Mouse (Mus musculus) erythroblast, embryonic 14.5 days (primary cell): ENCODE results near the gene Fam117b.

ENCODE experiments used
- GATA1 ChIP-seq: IDR thresholded peaks from 2 replicates; pipeline ENCODE4 v1.6.1; 2012; ENCODE audit warnings: low read length, inconsistent platforms, mixed read lengths
- TAL1 ChIP-seq: IDR thresholded peaks from 3 replicates; pipeline ENCODE4 v1.6.1; 2012; ENCODE audit warnings: low read length, inconsistent platforms, mixed read lengths

DNA sequence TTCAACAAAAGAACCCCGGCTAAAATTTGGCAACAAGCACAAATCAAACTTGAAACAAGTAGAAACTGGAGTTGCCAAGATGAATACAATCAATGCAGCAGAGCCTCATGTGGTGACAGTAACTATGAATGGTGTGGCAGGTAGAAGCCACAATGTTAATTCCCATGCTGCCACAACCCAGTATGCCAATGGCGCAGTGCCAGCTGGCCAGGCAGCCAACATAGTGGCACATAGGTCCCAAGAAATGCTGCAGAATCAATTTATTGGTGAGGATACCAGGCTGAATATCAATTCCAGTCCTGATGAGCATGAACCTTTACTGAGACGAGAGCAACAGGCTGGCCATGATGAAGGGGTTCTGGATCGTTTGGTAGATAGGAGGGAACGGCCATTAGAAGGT lies 44.8 kb upstream of the Fam117b start:
- no peak for TF ChIP-seq TAL1
- TF ChIP-seq GATA1: no peak
